Mouse (Mus musculus): Measurements from ENCODE around the gene Arhgap15. TPM values are rescaled to one million over a fixed set of nuclear protein-coding genes. Genes with fewer than 3 reads are reported as not detected.

Gene Arhgap15
- polyA plus RNA-seq, 1 experiment = 4.8 TPM

GRCm38 (mm10) chr2:44126044-44126695 lies 377.5 kb downstream of the Arhgap15 start:
- no peaks in the 10 kb centered on the region for H3K27me3 ChIP-seq (ENCODE audit: control insufficient read depth, insufficient read depth, low read length)
- WGBS = 81% methylated on average over 1 of the region's 1 CpGs
- peaks cover 2% of the 10 kb centered on the region; the same call in 1 of the 2 replicates for H3K36me3 ChIP-seq (ENCODE audit: control insufficient read depth, insufficient read depth, low read length)
- H3K27ac ChIP-seq (ENCODE audit: insufficient read depth, low read length) = no peak overlapping the region
- DNase-seq (ENCODE audit: low read depth in 1 of 2, low spot score in 2 of 2) = no peak
- H3K4me3 ChIP-seq (ENCODE audit: extremely low read depth, insufficient read depth, insufficient read length) = no peak overlapping the region
- TF ChIP-seq CTCF (IDR thresholded peaks at IDR 0.05; ENCODE audit: extremely low read depth, insufficient read depth, insufficient read length, insufficient replicate concordance) (no peak), POLR2A (IDR thresholded peaks at IDR 0.05; ENCODE audit: low read depth, low read length) (no peak)
- H3K4me1 ChIP-seq (ENCODE audit: control insufficient read depth, insufficient read depth, insufficient read length) = no peaks in the 10 kb centered on the region

DNA sequence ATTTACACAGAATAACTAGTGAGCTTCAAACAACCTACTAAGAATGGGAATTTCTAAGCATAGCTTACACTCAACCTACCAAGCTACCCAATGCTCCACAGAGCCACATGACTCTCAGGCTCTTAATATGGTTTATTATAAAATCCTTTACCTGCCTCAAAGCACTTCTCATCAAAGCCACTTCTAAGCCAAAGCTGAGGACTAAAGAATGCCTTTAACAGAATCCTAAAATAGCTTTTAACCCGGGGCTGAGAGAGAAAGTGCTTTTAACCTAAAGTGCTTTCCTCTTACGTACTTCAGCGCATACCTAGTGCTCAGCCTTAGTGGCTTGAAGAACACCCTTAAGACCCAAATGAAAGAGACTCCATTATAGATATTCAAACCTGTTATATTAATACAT lies 380.9 kb downstream of the Arhgap15 start:
- H3K27me3 ChIP-seq (ENCODE audit: control insufficient read depth, insufficient read depth, low read length) = no peaks in the 10 kb centered on the region
- no peak overlapping the region for H3K4me3 ChIP-seq (ENCODE audit: extremely low read depth, insufficient read depth, insufficient read length)
- no peak for DNase-seq (ENCODE audit: low read depth in 1 of 2, low spot score in 2 of 2)
- H3K4me1 ChIP-seq (ENCODE audit: control insufficient read depth, insufficient read depth, insufficient read length) = no peaks in the 10 kb centered on the region
- TF ChIP-seq CTCF (IDR thresholded peaks at IDR 0.05; ENCODE audit: extremely low read depth, insufficient read depth, insufficient read length, insufficient replicate concordance) (no peak), POLR2A (IDR thresholded peaks at IDR 0.05; ENCODE audit: low read depth, low read length) (no peak)
- WGBS = 81% methylated on average over 3 of the region's 3 CpGs
- no peak overlapping the region for H3K27ac ChIP-seq (ENCODE audit: insufficient read depth, low read length)
- peaks cover 2% of the 10 kb centered on the region; the same call in 1 of the 2 replicates for H3K36me3 ChIP-seq (ENCODE audit: control insufficient read depth, insufficient read depth, low read length)

DNA sequence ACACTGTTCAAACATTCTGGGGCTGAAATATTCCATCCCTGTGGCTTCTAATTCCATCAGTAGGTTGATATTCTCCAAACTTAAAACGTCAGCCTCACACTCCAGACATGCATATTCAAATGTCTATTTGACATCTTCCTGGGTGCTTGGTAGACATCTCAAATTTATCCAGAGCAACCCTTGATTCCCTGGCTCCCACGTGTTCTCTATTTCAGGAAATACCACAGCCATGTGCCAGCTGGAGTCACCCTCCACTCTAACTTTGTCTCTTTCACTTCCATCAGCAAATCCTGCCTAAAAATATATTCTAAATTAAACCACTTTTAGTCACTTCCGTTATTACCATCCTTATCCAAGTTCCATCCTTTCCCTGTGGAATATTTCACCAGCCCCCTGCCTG lies 382.6 kb downstream of the Arhgap15 start:
- H3K27ac ChIP-seq (ENCODE audit: insufficient read depth, low read length) = no peak overlapping the region
- peaks cover 2% of the 10 kb centered on the region; the same call in 1 of the 2 replicates for H3K36me3 ChIP-seq (ENCODE audit: control insufficient read depth, insufficient read depth, low read length)
- 85% methylated on average over 3 of the region's 3 CpGs for WGBS
- no peaks in the 10 kb centered on the region for H3K27me3 ChIP-seq (ENCODE audit: control insufficient read depth, insufficient read depth, low read length)
- no peak for TF ChIP-seq POLR2A (IDR thresholded peaks at IDR 0.05; ENCODE audit: low read depth, low read length)
- DNase-seq (ENCODE audit: low read depth in 1 of 2, low spot score in 2 of 2) = no peak
- H3K4me3 ChIP-seq (ENCODE audit: extremely low read depth, insufficient read depth, insufficient read length) = no peak overlapping the region
- no peaks in the 10 kb centered on the region for H3K4me1 ChIP-seq (ENCODE audit: control insufficient read depth, insufficient read depth, insufficient read length)

DNA sequence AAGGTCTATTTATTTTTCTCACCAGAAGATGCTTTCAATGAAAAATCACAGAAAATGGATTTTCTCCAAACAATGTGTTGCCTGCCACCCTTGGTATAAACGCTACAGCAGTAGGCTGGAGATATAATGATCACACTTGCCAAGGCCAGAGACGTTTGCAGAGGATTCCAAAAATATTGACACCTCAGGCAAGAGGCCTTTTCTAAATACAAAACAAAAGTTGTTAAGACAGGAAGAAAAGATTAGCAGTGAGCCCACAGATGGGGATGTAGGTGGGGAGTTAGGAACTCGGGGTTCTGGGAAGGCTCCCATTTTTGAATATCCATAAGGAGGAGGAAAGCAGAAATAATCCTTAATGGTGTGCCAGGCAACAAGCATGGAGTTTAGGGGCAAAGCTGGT lies 386.2 kb downstream of the Arhgap15 start:
- TF ChIP-seq POLR2A (IDR thresholded peaks at IDR 0.05; ENCODE audit: low read depth, low read length) (no peak), CTCF (IDR thresholded peaks at IDR 0.05; ENCODE audit: extremely low read depth, insufficient read depth, insufficient read length, insufficient replicate concordance) (no peak)
- DNase-seq (ENCODE audit: low read depth in 1 of 2, low spot score in 2 of 2) = no peak
- 92% methylated on average over 3 of the region's 3 CpGs for WGBS
- Histone ChIP-seq H3K36me3 (ENCODE audit: control insufficient read depth, insufficient read depth, low read length) (peaks cover 4% of the 10 kb centered on the region; the same call in 1 of the 2 replicates), H3K27ac (ENCODE audit: insufficient read depth, low read length) (no peak overlapping the region), H3K27me3 (ENCODE audit: control insufficient read depth, insufficient read depth, low read length) (no peaks in the 10 kb centered on the region), H3K4me1 (ENCODE audit: control insufficient read depth, insufficient read depth, insufficient read length) (no peaks in the 10 kb centered on the region), H3K4me3 (ENCODE audit: extremely low read depth, insufficient read depth, insufficient read length) (no peak overlapping the region)

DNA sequence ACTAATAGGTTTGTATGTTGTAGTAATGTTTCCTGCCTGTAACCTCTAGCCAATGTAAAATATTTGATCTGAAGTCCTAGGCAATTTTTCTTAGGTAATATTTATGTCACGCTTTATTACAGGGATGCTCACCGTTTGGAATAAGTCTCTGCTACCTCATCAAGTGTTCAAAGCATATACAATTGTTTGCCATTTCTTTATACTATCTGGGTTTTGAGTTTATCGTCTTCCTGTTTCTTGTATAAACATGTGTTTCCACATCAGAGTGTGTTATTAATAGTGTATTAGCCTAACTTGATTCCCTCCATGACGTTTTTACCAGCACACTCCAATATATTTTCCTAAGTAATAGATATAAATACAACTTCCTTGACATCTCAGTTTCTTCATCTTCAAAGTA lies 391.8 kb downstream of the Arhgap15 start:
- no peak overlapping the region for H3K27ac ChIP-seq (ENCODE audit: insufficient read depth, low read length)
- 91% methylated on average over 4 of the region's 4 CpGs for WGBS
- TF ChIP-seq CTCF (IDR thresholded peaks at IDR 0.05; ENCODE audit: extremely low read depth, insufficient read depth, insufficient read length, insufficient replicate concordance) (no peak), POLR2A (IDR thresholded peaks at IDR 0.05; ENCODE audit: low read depth, low read length) (no peak)

DNA sequence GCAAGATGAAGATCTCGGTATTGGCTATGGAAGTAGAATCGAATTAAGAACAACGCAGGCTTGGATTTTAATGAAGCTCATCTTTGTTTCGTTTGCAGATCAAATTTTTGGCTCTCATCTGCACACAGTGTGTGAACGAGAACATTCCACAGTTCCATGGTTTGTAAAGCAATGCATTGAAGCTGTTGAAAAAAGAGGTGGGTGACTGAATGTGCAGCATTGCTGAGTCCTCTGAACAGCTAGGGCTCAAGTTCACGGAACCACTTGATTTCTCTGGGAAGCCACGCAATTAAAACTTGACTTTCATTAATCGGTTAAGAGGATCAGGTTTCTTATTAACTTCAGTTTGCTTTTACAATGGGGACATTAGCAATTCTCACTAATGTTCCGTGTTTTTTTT lies 393.5 kb downstream of the Arhgap15 start:
- 91% methylated on average over 9 of the region's 9 CpGs for WGBS
- Histone ChIP-seq H3K4me1 (ENCODE audit: control insufficient read depth, insufficient read depth, insufficient read length) (no peaks in the 10 kb centered on the region), H3K27ac (ENCODE audit: insufficient read depth, low read length) (no peak overlapping the region), H3K27me3 (ENCODE audit: control insufficient read depth, insufficient read depth, low read length) (no peaks in the 10 kb centered on the region), H3K4me3 (ENCODE audit: extremely low read depth, insufficient read depth, insufficient read length) (no peak overlapping the region), H3K36me3 (ENCODE audit: control insufficient read depth, insufficient read depth, low read length) (peaks cover 11% of the 10 kb centered on the region; the same call in 1 of the 2 replicates)
- TF ChIP-seq CTCF (IDR thresholded peaks at IDR 0.05; ENCODE audit: extremely low read depth, insufficient read depth, insufficient read length, insufficient replicate concordance) (no peak), POLR2A (IDR thresholded peaks at IDR 0.05; ENCODE audit: low read depth, low read length) (no peak)
- DNase-seq (ENCODE audit: low read depth in 1 of 2, low spot score in 2 of 2) = no peak

More for the DNA sequence above, 391.8 kb downstream of the Arhgap15 start:
- no peak overlapping the region for H3K4me3 ChIP-seq (ENCODE audit: extremely low read depth, insufficient read depth, insufficient read length)
- no peaks in the 10 kb centered on the region for H3K4me1 ChIP-seq (ENCODE audit: control insufficient read depth, insufficient read depth, insufficient read length)
- H3K36me3 ChIP-seq (ENCODE audit: control insufficient read depth, insufficient read depth, low read length) = peaks cover 10% of the 10 kb centered on the region; the same call in 1 of the 2 replicates
- no peak for DNase-seq (ENCODE audit: low read depth in 1 of 2, low spot score in 2 of 2)
- no peaks in the 10 kb centered on the region for H3K27me3 ChIP-seq (ENCODE audit: control insufficient read depth, insufficient read depth, low read length)

DNA sequence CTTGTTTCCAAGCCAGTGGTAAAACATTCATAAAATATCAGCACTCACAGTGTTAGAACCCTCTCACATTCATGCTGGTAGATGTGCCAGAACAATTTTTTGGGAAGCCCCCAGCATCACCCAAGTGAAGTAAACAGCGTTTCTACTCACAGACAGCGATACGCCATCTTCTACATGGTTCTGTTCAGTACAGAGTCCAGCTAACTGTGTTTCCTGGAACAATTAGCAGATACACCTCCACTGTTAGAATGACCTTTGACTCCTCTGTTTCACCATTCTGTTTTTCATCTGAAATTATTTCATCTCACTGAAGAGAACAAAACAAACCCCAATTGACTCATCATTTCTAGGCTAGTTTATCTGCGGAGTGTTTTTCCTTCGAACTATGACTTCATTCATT lies 394.0 kb downstream of the Arhgap15 start:
- no peaks in the 10 kb centered on the region for H3K27me3 ChIP-seq (ENCODE audit: control insufficient read depth, insufficient read depth, low read length)
- H3K27ac ChIP-seq (ENCODE audit: insufficient read depth, low read length) = no peak overlapping the region
- DNase-seq (ENCODE audit: low read depth in 1 of 2, low spot score in 2 of 2) = no peak
- no peak for TF ChIP-seq POLR2A (IDR thresholded peaks at IDR 0.05; ENCODE audit: low read depth, low read length)
- TF ChIP-seq CTCF (IDR thresholded peaks at IDR 0.05; ENCODE audit: extremely low read depth, insufficient read depth, insufficient read length, insufficient replicate concordance) = no peak
- peaks cover 11% of the 10 kb centered on the region; the same call in 1 of the 2 replicates for H3K36me3 ChIP-seq (ENCODE audit: control insufficient read depth, insufficient read depth, low read length)
- H3K4me1 ChIP-seq (ENCODE audit: control insufficient read depth, insufficient read depth, insufficient read length) = no peaks in the 10 kb centered on the region
- H3K4me3 ChIP-seq (ENCODE audit: extremely low read depth, insufficient read depth, insufficient read length) = no peak overlapping the region
- WGBS = 93% methylated on average over 5 of the region's 5 CpGs
